Mouse (Mus musculus) liver, embryonic 14.5 days (tissue): Measurements from ENCODE around the gene Reps2.

Experiments
- CTCF ChIP-seq: IDR thresholded peaks from 2 replicates; pipeline ENCODE4 v1.5.1; 2016; ENCODE audit warnings: antibody characterized with exemption, low read depth, control low read depth
- EP300 ChIP-seq: IDR thresholded peaks from 2 replicates; pipeline ENCODE4 v1.6.1; 2016; ENCODE audit warnings: antibody characterized with exemption, low read depth

- no peak for TF ChIP-seq EP300
- TF ChIP-seq CTCF: no peak
Measured at GRCm38 (mm10) chrX:162643091-162643788, at the start of gene Reps2.
